Mouse (Mus musculus) lung, adult 2 months (tissue): ENCODE measurements around the gene Pou5f1. TPM values are rescaled to one million over a fixed set of nuclear protein-coding genes. Genes with fewer than 3 reads are reported as not detected.

Experiments used
- DNase-seq: peaks from one replicate; pipeline ENCODE4 v3.0.0; 2022
- H3K4me1 ChIP-seq: fragments of 200-500 bp; 2 replicates; pipeline ENCODE4 v1.6.1; 2011; ENCODE audit warnings: low read length; ENCODE audit not compliant: control insufficient read depth, insufficient read depth
- H3K4me3 ChIP-seq: fragments of 200-500 bp; replicated peaks from 2 replicates; pipeline ENCODE3; 2011; ENCODE audit warnings: low read depth, mild to moderate bottlenecking, control low read depth, low read length; ENCODE audit errors: extremely low read depth
- CTCF ChIP-seq: fragments of 200-500 bp; IDR thresholded peaks from 2 replicates; pipeline ENCODE4 v1.5.1; 2011; ENCODE audit warnings: mild to moderate bottlenecking, low read length, control low read depth; ENCODE audit not compliant: insufficient read depth
- POLR2A ChIP-seq: fragments of 200-500 bp; IDR thresholded peaks from 2 replicates; pipeline ENCODE4 v1.6.1; 2011; ENCODE audit warnings: low read depth, mild to moderate bottlenecking, control low read depth, low read length, borderline replicate concordance; ENCODE audit errors: extremely low read depth
- WGBS: fragments of 180-500 bp; shearing (Covaris S2); methylation state at CpG from one replicate; pipeline ENCODE4 v1.1.7; 2018; 5-methylcytosine and 5-hydroxymethylcytosine counted together
- polyA plus RNA-seq: library from polyadenylated mRNA; depleted of rRNA; stranded (reverse); fragments of >200 nt; gene quantifications from 2 replicates; pipeline ENCODE4 v1.2.3, GENCODE M21; 2012

Gene Pou5f1
- polyA plus RNA-seq, 1 experiment = not detected

DNA sequence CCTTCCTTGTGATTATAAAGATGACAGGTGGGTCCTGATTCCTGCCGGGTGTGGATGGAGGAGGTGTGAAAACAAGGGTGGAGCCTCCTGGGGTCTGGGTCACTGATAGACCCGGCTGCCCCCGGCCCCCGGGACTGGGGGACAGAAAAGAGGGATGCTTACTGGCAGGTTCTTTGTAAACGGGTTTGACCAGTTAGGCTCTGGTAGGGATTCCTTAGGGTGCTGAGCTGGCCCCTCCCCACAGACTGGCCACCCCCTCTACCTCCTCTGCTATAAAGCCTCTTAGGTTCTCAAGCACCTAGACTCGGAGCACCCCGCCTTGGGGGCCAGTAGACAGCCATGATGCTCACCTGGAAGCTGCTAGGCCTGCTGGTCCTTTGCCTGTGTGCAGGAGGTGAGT, 27.1 kb downstream of the Pou5f1 start, which contains the start of gene Psors1c2:
Psors1c2 (plus strand) TSS at position 301 of the 400 bp plus-strand sequence.
- DNase-seq = no peak
- 20% methylated on average over 7 of the region's 7 CpGs for WGBS
- no peak within 1 kb of the TSS for H3K4me3 ChIP-seq
- TF ChIP-seq POLR2A = no peak
- no peak for TF ChIP-seq CTCF
- H3K4me1 ChIP-seq = no peaks in the 10 kb centered on the region

DNA sequence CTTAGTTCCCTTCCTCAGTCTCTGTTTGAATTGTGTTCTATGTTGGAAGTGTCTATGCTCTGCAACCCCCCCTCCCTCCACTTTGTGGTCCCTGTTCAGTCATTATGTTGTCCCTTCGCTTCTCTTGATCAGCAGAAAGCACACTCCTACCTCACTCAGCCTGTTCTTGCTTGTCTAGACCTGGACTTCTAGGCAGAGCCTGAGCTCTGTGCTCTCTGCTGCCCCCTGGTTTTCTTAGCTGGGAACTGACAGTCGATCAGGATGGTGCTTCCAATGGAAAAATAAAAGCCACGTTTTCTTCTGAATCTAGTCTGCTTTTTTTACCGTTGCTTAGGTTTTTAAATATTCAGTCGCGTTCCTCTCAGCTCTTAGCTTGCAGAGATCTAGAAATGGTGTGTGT, 28.5 kb downstream of the Pou5f1 start:
- WGBS = 5% methylated on average over 6 of the region's 6 CpGs
- Histone ChIP-seq H3K4me3 (no peak overlapping the region), H3K4me1 (no peaks in the 10 kb centered on the region)
- DNase-seq = peak; percentile 63
- TF ChIP-seq POLR2A = no peak
- TF ChIP-seq CTCF = peak; percentile 94

DNA sequence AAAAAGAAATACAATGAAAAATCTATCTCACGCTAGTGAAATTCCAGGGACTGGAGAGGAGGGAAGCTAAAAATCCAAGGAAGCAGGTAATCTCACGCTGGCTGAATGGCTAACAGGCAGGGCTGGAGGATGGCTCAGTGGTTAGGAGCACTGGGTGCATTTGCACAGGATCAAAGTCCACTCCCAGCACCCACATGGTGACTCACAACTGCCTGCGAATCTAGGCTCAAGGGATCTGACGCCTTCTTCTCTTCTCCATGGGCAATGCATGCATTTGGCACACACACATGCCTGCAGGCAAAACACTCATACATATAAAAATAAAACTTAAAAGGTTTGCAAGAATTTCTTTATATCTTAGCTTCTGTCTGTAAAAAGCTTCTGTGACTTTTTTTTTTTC, 31.6 kb downstream of the Pou5f1 start:
- TF ChIP-seq POLR2A = no peak
- no peak for TF ChIP-seq CTCF
- no peak for DNase-seq
- Histone ChIP-seq H3K4me1 (no peaks in the 10 kb centered on the region), H3K4me3 (no peak overlapping the region)
- 86% methylated on average over 4 of the region's 4 CpGs for WGBS

DNA sequence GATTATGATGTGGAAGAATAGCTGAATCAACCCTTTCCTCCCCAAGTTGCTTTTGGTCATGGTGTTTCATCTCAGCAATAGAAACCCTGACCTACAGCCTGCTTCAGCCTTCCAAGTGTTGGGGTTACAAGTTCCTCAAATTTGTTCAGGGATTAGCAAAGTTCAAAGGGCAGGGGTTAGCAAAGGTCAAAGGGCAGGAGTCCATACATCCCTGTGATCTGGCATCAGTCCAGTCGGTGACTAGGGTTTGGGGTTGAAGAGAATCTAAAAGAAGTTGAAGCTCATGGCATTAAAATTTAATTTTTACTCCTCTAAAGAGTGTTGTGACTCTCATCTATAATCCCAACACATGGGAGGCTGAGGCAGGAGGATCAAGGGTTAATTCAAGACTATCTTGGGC, 32.7 kb downstream of the Pou5f1 start:
- 80% methylated on average over 1 of the region's 1 CpGs for WGBS
- TF ChIP-seq POLR2A (no peak), CTCF (no peak)
- no peaks in the 10 kb centered on the region for H3K4me1 ChIP-seq
- no peak overlapping the region for H3K4me3 ChIP-seq
- no peak for DNase-seq

DNA sequence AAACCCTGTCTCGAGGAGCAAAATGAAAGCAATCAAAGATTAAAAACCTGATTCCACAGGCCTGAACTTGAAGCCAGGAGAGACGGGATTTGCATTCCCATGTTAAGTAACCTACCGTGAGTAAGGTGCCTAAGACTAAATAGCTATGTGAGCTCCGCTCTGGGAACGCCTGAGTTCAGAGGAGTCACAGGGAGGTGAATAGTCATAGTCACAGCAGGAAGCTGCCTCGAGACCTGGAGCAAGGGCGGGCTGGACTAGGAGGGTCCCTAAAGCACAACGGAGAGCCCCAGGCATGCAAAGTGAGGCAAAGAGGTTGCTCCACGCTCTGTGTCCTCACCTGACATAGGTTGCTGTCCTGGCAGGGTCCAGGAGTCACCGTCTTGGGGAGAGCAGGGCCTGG, 33.7 kb downstream of the Pou5f1 start:
- TF ChIP-seq CTCF (no peak), POLR2A (no peak)
- H3K4me1 ChIP-seq = no peaks in the 10 kb centered on the region
- 50% methylated on average over 10 of the region's 10 CpGs for WGBS
- H3K4me3 ChIP-seq = no peak overlapping the region
- DNase-seq = no peak

DNA sequence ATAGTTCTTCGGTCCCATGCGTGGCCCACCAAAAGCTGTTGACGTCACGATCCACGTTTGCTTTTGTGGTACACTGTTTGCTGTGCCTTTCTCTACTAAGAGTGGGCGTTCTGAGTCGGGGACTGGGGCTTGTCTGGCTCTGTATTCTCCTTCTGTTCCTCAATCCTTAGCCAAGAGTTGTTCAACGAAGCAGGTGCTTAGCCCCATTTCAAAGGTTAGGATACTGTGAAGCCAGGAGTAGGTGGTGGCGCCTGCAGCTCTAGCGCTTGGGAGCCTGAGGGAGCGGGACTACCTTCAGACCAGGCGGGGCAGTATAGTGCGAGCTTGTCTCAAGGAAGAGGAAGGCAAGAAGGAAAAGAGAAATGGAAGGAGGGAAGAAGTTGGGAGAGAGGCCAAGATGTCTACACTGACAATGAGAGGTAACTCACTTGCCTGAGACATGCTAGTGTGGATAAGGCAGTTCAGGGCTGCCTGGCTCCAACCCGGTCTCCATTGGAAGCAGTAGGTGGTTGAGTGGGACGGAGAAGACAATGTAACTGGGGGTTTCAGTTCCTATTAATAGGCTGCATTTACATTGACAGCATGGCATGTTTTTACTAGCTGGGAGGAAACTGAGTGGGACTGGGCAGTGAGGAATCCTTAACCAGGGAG, 37.1 kb downstream of the Pou5f1 start:
- no peak for DNase-seq
- WGBS = 71% methylated on average over 15 of the region's 15 CpGs
- Histone ChIP-seq H3K4me1 (no peaks in the 10 kb centered on the region), H3K4me3 (no peak overlapping the region)
- TF ChIP-seq CTCF (no peak), POLR2A (no peak)

DNA sequence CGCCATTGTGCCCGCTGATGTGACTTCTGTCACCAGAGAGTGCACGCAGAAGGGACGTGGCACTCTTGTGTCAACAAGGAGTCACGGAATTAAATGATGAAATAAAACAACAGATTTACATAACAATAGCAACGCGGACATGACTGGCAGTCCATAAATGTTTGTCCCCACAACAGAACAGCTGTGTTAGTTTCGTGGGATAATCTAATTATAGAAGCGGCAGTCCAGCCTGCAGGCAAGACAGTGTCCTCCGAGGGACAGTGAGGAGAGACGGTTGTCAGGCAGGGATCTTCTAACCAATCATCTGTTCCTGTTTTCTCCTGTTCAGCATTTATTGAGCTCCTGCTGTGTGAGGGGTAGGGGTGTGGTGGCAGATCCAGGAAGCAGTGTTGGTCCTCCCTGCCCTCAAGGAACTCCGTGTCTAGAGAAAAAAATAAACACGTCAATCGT, 37.6 kb downstream of the Pou5f1 start:
- no peak for DNase-seq
- WGBS = 37% methylated on average over 14 of the region's 14 CpGs
- Histone ChIP-seq H3K4me3 (no peak overlapping the region), H3K4me1 (no peaks in the 10 kb centered on the region)
- no peak for TF ChIP-seq POLR2A
- no peak for TF ChIP-seq CTCF

DNA sequence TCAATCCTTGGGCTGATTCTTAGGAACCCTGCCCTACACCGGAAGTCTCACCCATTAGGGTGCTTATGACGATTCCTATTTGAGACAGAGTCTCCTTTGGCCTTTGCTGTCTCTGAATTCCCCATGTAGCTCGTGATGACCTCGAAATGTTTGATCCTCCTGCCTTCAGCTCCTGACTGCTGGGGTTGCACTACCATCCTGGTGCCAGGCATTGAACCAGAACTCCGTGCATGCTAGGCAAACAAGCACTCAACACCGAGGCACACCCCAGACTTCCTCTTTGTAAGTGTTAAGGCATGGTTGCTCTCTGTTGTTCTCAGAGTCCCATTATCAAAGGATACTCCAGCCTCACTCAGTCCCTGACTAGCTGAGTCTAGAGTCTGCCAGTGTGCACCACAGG, 38.2 kb downstream of the Pou5f1 start:
- Histone ChIP-seq H3K4me3 (no peak overlapping the region), H3K4me1 (peaks cover 3% of the 10 kb centered on the region)
- WGBS = 48% methylated on average over 6 of the region's 6 CpGs
- DNase-seq = no peak
- TF ChIP-seq POLR2A (no peak), CTCF (no peak)

DNA sequence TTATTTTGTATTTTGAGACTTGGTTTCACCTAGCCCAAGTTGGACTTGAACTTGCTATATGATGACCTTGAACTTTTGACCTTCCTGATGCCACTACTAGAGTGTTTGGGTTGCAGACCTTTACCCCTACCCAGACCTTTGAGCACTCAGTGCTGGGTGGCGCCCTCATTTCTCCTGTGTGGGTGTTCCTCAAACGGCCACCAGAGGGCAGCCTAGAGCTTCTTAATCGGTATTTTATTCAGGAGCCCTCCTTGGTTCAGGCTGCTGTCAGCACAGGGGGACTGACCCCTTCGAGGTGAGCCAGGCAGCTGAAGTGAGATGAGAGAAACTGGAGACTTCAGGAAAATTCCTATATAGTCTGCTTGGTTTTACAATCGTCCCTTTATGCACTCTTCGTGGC, 38.9 kb downstream of the Pou5f1 start:
- H3K4me1 ChIP-seq = peaks cover 4% of the 10 kb centered on the region
- DNase-seq = peak; percentile 55
- 29% methylated on average over 6 of the region's 6 CpGs for WGBS
- peak; percentile 51 for TF ChIP-seq CTCF
- TF ChIP-seq POLR2A = no peak
- H3K4me3 ChIP-seq = no peak overlapping the region

DNA sequence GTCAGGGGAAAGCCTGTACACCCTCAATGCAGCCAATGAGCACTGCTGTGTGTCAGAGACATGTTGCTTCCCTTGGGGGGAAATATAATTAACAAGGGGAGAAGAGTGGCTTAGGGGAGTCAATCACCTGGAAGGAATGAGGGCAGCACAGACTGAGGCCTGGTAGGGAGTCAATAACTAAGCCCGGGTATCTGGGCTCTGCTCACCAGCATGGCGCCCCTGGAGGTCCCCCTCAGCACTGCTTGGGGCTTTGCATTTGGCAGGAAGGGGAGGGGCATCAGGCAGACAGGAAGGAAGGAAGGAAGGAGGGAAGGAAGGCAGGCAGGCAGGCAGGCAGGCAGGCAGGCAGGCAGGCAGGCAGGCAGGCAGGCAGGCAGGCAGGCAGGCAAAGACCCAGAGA, 41.6 kb downstream of the Pou5f1 start:
- Histone ChIP-seq H3K4me1 (peaks cover 4% of the 10 kb centered on the region), H3K4me3 (no peak overlapping the region)
- DNase-seq = no peak
- WGBS = 75% methylated on average over 2 of the region's 2 CpGs
- no peak for TF ChIP-seq POLR2A
- no peak for TF ChIP-seq CTCF
